Mouse (Mus musculus): Measurements from ENCODE around the gene Gm10061.
"Not testable (repeated sequence)": the region's sequence is repeated elsewhere in the genome, so short reads cannot be mapped to it uniquely, and the experiment has no call there.

Gene Gm10061

DNA sequence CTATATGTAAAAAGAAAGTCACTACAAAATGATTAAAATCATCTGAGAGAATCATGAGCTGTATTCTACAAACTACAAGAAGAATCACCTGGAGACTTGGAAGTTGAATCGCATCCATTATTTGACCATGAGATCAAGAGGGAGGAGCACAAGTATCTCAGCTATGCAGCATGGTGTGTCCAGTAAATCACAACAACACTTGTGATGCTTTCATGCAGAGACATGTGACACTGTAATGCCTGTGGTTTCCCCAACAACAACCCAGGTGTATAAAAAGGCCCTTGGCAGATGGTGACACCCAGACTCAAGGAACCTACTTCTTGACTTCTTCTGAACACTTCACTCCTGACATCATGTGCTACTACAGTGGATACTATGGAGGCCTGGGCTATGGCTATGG, at the start of gene Gm10061:
TSS of gene Gm10061 (plus strand) at position 301 of the 400 bp plus-strand sequence.
- DNase-seq (ENCODE audit: low spot score) = no peak

DNA sequence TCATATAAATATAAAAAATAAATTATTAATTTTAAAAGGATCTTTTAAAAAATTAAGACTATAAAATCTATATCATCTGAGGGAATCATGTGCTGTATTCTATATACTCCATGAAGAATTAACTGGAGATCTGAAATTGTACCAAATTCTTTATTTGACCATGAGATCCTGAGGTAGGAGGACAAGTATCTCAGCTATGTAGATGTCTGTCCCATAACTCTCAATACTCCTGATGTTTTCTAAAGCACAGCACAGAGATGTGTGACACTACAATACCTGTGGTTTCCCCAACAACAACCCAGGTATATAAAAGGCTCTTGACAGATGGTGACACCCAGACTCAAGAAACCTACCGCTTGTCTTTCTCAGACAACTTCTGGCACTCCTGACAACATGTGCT, 10.3 kb upstream of the Gm10061 start, which contains the start of gene Gm6358:
TSS of gene Gm6358 (plus strand) at position 301 of the 400 bp plus-strand sequence.
- DNase-seq (ENCODE audit: low spot score) = no peak

DNA sequence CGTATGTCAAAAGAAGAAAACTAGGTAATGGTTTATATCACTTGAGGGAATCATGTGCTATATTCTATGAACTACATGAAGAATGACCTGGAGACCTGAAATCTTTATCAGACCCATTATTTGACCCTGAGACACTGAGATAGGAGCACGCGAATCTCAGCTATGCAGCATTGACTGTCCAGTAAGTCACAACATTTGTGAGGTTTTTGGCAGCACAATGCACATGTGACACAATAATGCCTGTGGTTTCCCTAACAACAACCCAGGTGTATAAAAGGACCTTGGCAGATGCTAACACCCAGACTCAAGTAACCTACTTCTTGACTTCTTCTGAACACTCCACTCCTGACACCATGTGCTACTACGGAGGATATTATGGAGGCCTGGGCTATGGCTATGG, 6.8 kb downstream of the Gm10061 start, which contains the start of gene Gm9789:
TSS of gene Gm9789 (plus strand) at position 301 of the 400 bp plus-strand sequence.
- no peak for DNase-seq (ENCODE audit: low spot score)

DNA sequence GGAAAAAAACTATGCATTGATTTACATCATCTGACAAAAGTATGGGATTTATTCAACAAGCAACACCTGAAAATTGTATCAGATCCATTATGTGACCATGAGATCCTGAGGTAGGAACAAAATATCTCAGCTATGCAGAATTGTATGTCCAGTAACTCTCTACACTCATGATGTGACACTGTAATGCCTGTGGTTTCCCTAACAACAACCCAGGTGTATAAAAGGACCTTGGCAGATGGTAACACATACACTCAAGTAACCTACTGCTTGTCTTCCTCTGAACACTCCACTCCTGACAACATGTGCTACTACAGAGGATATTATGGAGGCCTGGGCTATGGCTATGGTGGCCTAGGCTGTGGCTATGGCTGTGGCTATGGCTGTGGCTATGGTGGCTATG, 18.3 kb downstream of the Gm10061 start, which contains the start of gene Gm7735:
TSS of gene Gm7735 (plus strand) at position 301 of the 400 bp plus-strand sequence.
- not testable (repeated sequence) for DNase-seq (ENCODE audit: low spot score)

DNA sequence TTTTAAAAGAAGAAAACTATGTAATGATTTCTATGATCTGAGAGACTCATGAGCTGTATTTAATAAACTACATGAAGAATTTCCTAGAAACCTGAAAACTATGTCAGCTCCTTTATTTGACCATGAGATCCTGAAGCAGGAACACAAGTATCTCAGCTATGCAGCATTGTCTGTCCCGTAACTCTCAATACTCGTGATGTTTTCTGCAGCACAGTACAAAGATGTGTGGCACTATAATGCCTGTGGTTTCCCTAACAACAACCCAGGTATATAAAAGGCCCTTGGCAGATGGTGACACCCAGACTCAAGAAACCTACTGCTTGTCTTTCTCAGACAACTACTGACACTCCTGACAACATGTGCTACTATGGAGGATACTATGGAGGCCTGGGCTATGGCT, 23.5 kb downstream of the Gm10061 start, which contains the start of gene 1110057P08Rik:
TSS of gene 1110057P08Rik (plus strand) at position 301 of the 400 bp plus-strand sequence.
- DNase-seq (ENCODE audit: low spot score) = no peak

DNA sequence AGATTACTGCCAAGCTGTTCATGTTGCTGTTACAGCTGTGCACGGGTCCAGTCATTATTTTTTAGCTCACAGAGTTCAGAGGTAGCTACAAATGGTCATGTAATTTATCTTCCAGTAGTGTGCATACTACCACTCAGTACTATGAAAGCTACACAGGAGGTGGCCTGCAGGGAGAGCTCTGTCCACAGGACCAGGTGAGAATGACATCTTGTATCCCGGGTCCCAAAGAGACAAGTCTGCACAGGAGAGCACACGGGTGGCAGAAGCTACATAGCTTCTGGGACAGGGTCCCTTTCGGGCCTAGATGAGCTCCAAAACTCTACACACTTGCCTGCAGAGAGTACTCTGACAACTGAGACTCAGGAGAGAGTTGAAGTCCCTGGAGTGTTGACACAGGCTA, 37.7 kb downstream of the Gm10061 start:
- DNase-seq (ENCODE audit: low spot score) = no peak
